Mouse (Mus musculus): ENCODE data around the gene Ston2. TPM values are rescaled to one million over a fixed set of nuclear protein-coding genes. Genes with fewer than 3 reads are reported as not detected.

Gene Ston2
- polyA plus RNA-seq, 1 experiment from 2014 or later = 6.7 TPM

DNA sequence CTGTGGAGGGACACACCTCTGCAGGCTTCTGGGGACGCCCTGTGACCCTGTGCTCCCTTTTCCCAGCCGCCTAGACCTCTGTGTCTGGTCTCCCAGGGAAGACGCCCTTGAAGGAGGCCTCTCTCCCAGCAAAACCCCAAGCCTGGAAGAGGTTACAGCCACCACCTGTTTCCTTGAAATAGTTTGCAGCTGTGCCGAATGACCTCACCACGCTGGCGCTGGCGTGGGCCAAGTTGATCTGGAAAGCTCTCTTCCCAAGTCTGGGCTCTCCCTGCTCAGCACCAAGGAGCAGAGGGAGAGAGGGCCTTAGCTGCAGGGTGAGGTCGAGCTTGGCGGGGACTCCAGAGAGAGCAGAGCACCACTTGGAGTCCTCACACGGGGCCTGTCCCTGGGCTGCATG is 1.8 kb downstream of the Ston2 start:
- no peaks in the 10 kb centered on the region for H3K9me3 ChIP-seq
- no peaks in the 10 kb centered on the region for H3K36me3 ChIP-seq
- H3K4me3 ChIP-seq = no peak overlapping the region
- no peaks in the 10 kb centered on the region for H3K4me1 ChIP-seq (replicated peaks)
- H3K9ac ChIP-seq = no peak overlapping the region
- H3K27ac ChIP-seq (replicated peaks) = no peak overlapping the region
- no peak; the same call in 1 of the 2 replicates for ATAC-seq (ENCODE audit: low FRiP score, low read depth)
- WGBS = 66% methylated on average over 10 of the region's 10 CpGs
- H3K27me3 ChIP-seq = no peaks in the 10 kb centered on the region
- H3K4me2 ChIP-seq = no peak overlapping the region

DNA sequence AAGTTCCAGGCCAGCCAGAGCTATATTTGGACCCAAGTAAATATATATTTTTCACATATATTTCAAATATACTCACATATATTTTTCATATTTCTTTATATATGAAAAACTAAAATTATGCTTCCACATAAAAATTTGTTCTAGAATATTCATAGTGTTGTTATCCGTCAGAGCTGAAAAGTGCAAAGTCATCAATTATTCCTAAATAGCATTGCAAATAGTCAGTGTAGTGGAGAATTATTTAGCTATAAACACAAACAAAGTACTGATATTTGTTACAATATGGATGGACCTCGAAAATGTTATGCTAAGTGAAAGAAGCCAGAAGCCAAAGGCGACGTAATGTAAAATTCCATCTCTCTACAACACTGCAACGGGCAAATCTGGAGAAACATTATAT is 6.8 kb downstream of the Ston2 start:
- Histone ChIP-seq H3K9ac (no peak overlapping the region), H3K9me3 (no peaks in the 10 kb centered on the region), H3K27me3 (0 out of 2 replicates have a peak, but pooled peaks cover 3% of the 10 kb centered on the region), H3K4me1 (replicated peaks) (peaks cover 19% of the 10 kb centered on the region), H3K27ac (replicated peaks) (no peak overlapping the region), H3K36me3 (no peaks in the 10 kb centered on the region), H3K4me2 (no peak overlapping the region), H3K4me3 (no peak overlapping the region)
- 88% methylated on average over 5 of the region's 5 CpGs for WGBS
- no peak for ATAC-seq (ENCODE audit: low FRiP score, low read depth)

GRCm38 (mm10) chr12:91780531-91780930 is 7.7 kb downstream of the Ston2 start:
- Histone ChIP-seq H3K9me3 (no peaks in the 10 kb centered on the region), H3K4me1 (replicated peaks) (peaks cover 21% of the 10 kb centered on the region)
- 85% methylated on average over 3 of the region's 3 CpGs for WGBS

GRCm38 (mm10) chr12:91779004-91779365 is 9.2 kb downstream of the Ston2 start:
- peaks cover 25% of the 10 kb centered on the region for H3K4me1 ChIP-seq (replicated peaks)
- H3K36me3 ChIP-seq = no peaks in the 10 kb centered on the region
- peak; percentile 92 for ATAC-seq (ENCODE audit: low FRiP score, low read depth)
- H3K27ac ChIP-seq (replicated peaks) = peak overlapping the region; percentile 77
- H3K9ac ChIP-seq = peak overlapping the region; percentile 47
- peak overlapping the region; percentile 87 for H3K4me2 ChIP-seq
- H3K9me3 ChIP-seq = no peaks in the 10 kb centered on the region
- WGBS = under 1% methylated on average over 35 of the region's 35 CpGs
- H3K27me3 ChIP-seq = 0 out of 2 replicates have a peak, but pooled peaks cover 3% of the 10 kb centered on the region
- H3K4me3 ChIP-seq = peak overlapping the region; percentile 78

More at GRCm38 (mm10) chr12:91780531-91780930, 7.7 kb downstream of the Ston2 start:
- Histone ChIP-seq H3K9ac (no peak overlapping the region), H3K27me3 (0 out of 2 replicates have a peak, but pooled peaks cover 3% of the 10 kb centered on the region), H3K4me3 (no peak overlapping the region), H3K27ac (replicated peaks) (no peak overlapping the region), H3K36me3 (no peaks in the 10 kb centered on the region), H3K4me2 (no peak overlapping the region)
- ATAC-seq (ENCODE audit: low FRiP score, low read depth) = no peak

DNA sequence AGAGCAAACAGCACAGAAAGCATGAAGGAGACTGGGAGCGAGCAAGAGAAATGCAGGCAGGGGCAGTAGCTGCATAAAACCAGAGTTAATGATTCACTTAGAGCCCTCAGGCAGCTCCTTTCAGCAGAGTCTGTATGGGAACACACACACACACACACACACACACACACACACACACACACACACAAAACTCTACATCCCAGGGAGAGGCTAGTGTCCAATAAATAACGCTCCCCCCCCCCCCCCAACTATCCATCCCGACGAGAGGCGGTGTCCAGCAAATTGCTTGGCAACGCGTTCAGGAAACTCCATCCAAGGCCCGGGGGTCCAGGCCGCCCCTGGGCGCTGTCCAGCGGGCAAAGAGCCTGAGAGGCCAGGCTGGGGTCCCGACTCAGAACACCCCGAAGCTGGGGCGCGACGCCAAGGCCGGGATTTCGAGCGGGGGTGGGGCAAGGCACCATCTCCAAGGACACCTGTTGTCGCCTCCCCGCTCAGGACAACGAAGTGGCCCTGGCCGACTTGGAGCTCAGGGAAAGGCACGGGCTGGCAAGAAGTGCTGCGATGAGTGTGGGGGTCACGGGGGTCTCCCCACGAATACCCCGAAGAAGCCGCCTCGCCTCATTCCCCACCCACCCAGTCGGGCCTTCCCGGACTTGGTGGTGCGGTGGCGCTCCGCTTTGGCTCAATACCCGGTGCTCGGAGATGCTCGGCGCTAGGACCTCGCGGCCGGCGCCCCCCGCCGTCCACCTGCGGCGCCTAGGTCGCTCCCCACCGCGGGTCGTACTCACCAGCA is 9.8 kb downstream of the Ston2 start:
- H3K9ac ChIP-seq = peak overlapping the region; percentile 47
- 0 out of 2 replicates have a peak, but pooled peaks cover 3% of the 10 kb centered on the region for H3K27me3 ChIP-seq
- peak overlapping the region; percentile 78 for H3K4me3 ChIP-seq
- H3K36me3 ChIP-seq = no peaks in the 10 kb centered on the region
- ATAC-seq (ENCODE audit: low FRiP score, low read depth) = peak; percentile 89
- under 1% methylated on average over 51 of the region's 51 CpGs for WGBS
- H3K4me2 ChIP-seq = peak overlapping the region; percentile 87
- peaks cover 25% of the 10 kb centered on the region for H3K4me1 ChIP-seq (replicated peaks)
- no peaks in the 10 kb centered on the region for H3K9me3 ChIP-seq
- H3K27ac ChIP-seq (replicated peaks) = peak overlapping the region; percentile 77

GRCm38 (mm10) chr12:91776342-91776741 is 11.8 kb downstream of the Ston2 start:
- Histone ChIP-seq H3K36me3 (no peaks in the 10 kb centered on the region), H3K27ac (replicated peaks) (no peak overlapping the region), H3K27me3 (0 out of 2 replicates have a peak, but pooled peaks cover 3% of the 10 kb centered on the region), H3K4me2 (0 out of 2 replicates have a peak overlapping the region, but pooled peaks have one; percentile 6), H3K4me3 (no peak overlapping the region), H3K4me1 (replicated peaks) (peaks cover 25% of the 10 kb centered on the region), H3K9me3 (no peaks in the 10 kb centered on the region), H3K9ac (no peak overlapping the region)
- WGBS = 90% methylated on average over 5 of the region's 5 CpGs
- ATAC-seq (ENCODE audit: low FRiP score, low read depth) = no peak

DNA sequence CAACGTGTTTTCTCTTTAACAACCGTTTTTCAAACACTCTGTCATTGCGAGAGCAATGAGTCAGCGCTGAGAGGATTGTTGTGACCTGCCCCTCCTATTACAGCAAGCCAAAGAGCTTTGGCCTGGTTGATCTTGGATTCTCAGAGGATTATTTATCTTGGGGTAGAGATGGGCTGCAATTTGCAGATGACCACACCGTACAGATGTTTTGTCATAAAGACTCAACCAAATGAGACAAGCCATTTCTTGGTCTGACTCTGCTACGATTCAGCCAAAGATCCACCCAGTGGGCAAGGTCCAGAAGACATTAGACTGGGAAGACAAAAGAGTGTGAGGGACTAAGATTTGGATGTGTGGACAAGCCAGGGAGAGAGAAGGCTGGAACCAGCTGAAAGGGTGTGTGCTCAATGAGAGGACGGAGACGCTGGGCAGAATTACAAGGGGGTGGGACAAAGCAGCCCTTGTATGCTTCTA is 13.3 kb downstream of the Ston2 start:
- 70% methylated on average over 8 of the region's 8 CpGs for WGBS
- Histone ChIP-seq H3K9ac (no peak overlapping the region), H3K4me3 (no peak overlapping the region), H3K27ac (replicated peaks) (no peak overlapping the region), H3K4me1 (replicated peaks) (peaks cover 25% of the 10 kb centered on the region), H3K27me3 (no peaks in the 10 kb centered on the region), H3K4me2 (no peak overlapping the region), H3K9me3 (no peaks in the 10 kb centered on the region), H3K36me3 (no peaks in the 10 kb centered on the region)
- no peak for ATAC-seq (ENCODE audit: low FRiP score, low read depth)

DNA sequence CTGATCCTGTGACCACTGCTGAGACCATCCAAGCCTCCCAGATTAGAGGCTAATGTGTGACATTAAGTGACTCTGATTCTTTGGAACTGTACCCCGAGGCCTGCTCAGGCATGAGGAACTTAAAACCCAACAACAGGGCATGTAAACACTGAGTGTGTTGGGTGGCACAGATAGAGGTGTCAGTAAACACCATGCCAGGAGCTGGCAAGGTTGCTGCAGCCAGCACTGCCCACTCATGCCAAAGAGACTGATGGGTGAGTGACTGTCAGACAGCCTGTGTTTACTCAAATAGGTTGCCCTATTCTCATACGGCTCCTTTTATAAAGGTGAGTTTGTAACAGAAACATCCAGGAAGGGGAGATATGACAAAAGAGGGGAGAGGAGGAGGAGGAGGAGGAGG is 19.3 kb downstream of the Ston2 start:
- Histone ChIP-seq H3K4me3 (no peak overlapping the region), H3K4me2 (no peak overlapping the region), H3K9ac (no peak overlapping the region), H3K4me1 (replicated peaks) (peaks cover 27% of the 10 kb centered on the region), H3K27ac (replicated peaks) (no peak overlapping the region), H3K9me3 (no peaks in the 10 kb centered on the region), H3K27me3 (no peaks in the 10 kb centered on the region), H3K36me3 (no peaks in the 10 kb centered on the region)
- WGBS = 66% methylated on average over 2 of the region's 2 CpGs
- no peak for ATAC-seq (ENCODE audit: low FRiP score, low read depth)

DNA sequence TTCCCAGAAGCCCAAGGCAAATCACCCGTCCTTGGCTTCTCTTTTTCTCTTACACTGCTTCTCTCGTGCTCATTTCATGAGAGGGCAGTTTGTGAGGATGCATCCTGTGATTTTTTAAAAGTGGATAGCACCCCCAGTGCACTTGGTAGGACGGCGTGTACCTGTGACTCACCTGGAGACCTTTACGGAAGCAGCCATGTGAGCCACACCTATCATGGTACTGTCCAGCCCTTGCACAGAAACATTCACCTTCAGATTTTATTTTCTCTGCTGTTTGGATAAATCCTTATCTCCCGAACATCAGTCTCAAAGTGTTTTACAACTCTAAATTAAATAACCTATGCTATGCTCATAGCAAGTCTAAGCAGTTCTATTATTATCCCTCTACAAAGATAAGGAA is 20.0 kb downstream of the Ston2 start:
- H3K27ac ChIP-seq (replicated peaks) = no peak overlapping the region
- no peak overlapping the region for H3K9ac ChIP-seq
- H3K36me3 ChIP-seq = no peaks in the 10 kb centered on the region
- WGBS = 92% methylated on average over 6 of the region's 6 CpGs
- ATAC-seq (ENCODE audit: low FRiP score, low read depth) = no peak
- H3K9me3 ChIP-seq = no peaks in the 10 kb centered on the region
- H3K4me1 ChIP-seq (replicated peaks) = peaks cover 27% of the 10 kb centered on the region
- no peak overlapping the region for H3K4me3 ChIP-seq
- no peak overlapping the region for H3K4me2 ChIP-seq
- H3K27me3 ChIP-seq = no peaks in the 10 kb centered on the region

GRCm38 (mm10) chr12:91766338-91767107 is 21.7 kb downstream of the Ston2 start:
- Histone ChIP-seq H3K4me3 (0 out of 2 replicates have a peak overlapping the region, but pooled peaks have one; percentile 10), H3K27me3 (no peaks in the 10 kb centered on the region), H3K36me3 (no peaks in the 10 kb centered on the region), H3K4me1 (replicated peaks) (peaks cover 27% of the 10 kb centered on the region), H3K9ac (0 out of 2 replicates have a peak overlapping the region, but pooled peaks have one; percentile 10), H3K9me3 (no peaks in the 10 kb centered on the region), H3K4me2 (peak overlapping the region; percentile 41), H3K27ac (replicated peaks) (no peak overlapping the region)
- WGBS = 17% methylated on average over 14 of the region's 14 CpGs
- peak; percentile 74 for ATAC-seq (ENCODE audit: low FRiP score, low read depth)

- H3K4me2 ChIP-seq = no peak overlapping the region
- ATAC-seq (ENCODE audit: low FRiP score, low read depth) = no peak
- no peak overlapping the region for H3K4me3 ChIP-seq
- no peak overlapping the region for H3K9ac ChIP-seq
- no peaks in the 10 kb centered on the region for H3K9me3 ChIP-seq
- no peak overlapping the region for H3K27ac ChIP-seq (replicated peaks)
- 55% methylated on average over 13 of the region's 13 CpGs for WGBS
- H3K27me3 ChIP-seq = no peaks in the 10 kb centered on the region
- no peaks in the 10 kb centered on the region for H3K36me3 ChIP-seq
- H3K4me1 ChIP-seq (replicated peaks) = peaks cover 27% of the 10 kb centered on the region
These were observed 22.7 kb downstream of the Ston2 start for GRCm38 (mm10) chr12:91765504-91765903.

DNA sequence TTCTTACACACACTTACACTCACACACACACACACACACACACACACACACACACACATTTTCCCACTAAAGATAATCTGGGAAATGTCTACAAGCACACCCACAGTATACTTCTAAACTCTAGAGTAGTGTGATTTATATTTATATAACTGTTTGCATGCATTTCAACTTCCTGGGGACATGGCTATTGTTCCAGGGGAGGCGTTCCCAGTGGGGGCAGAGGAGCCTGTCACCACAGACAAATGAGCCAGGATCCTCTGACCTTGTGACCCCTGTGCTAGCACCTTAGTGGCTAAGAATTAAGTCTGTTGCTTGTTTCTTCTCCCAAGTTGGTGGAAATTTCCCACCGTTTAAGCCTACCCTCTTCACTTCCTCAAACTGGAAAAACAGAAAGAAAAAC is 23.1 kb downstream of the Ston2 start:
- ATAC-seq (ENCODE audit: low FRiP score, low read depth) = no peak
- peaks cover 27% of the 10 kb centered on the region for H3K4me1 ChIP-seq (replicated peaks)
- no peaks in the 10 kb centered on the region for H3K9me3 ChIP-seq
- no peaks in the 10 kb centered on the region for H3K27me3 ChIP-seq
- no peaks in the 10 kb centered on the region for H3K36me3 ChIP-seq
- H3K27ac ChIP-seq (replicated peaks) = no peak overlapping the region
- WGBS = 8% methylated on average over 2 of the region's 2 CpGs
- no peak overlapping the region for H3K4me2 ChIP-seq
- H3K9ac ChIP-seq = no peak overlapping the region
- H3K4me3 ChIP-seq = no peak overlapping the region
